Mouse (Mus musculus): ENCODE results near the gene Slc10a4.

The Slc10a4 gene

GRCm38 (mm10) chr5:73014745-73015144 is 8.1 kb downstream of the Slc10a4 start:
- no peak for DNase-seq (ENCODE audit: low read depth, low spot score)

- no peak for DNase-seq (ENCODE audit: low read depth, low spot score)
Measured at GRCm38 (mm10) chr5:73023801-73024200, 17.1 kb downstream of the Slc10a4 start.

GRCm38 (mm10) chr5:73028646-73029045 is 22.0 kb downstream of the Slc10a4 start:
- no peak for DNase-seq (ENCODE audit: low read depth, low spot score)

- no peak for DNase-seq (ENCODE audit: low read depth, low spot score)
Measured at GRCm38 (mm10) chr5:73032481-73032880, 25.8 kb downstream of the Slc10a4 start.

GRCm38 (mm10) chr5:73044055-73044454 is 37.4 kb downstream of the Slc10a4 start:
- DNase-seq (ENCODE audit: low read depth, low spot score), result no peak

GRCm38 (mm10) chr5:73047651-73048245 is 41.1 kb downstream of the Slc10a4 start:
- no peak for DNase-seq (ENCODE audit: low read depth, low spot score)

- no peak for DNase-seq (ENCODE audit: low read depth, low spot score)
Measured at GRCm38 (mm10) chr5:73053933-73054332, 47.2 kb downstream of the Slc10a4 start.

- no peak for DNase-seq (ENCODE audit: low read depth, low spot score)
Measured at GRCm38 (mm10) chr5:73056457-73056856, 49.8 kb downstream of the Slc10a4 start.

- no peak for DNase-seq (ENCODE audit: low read depth, low spot score)
Measured at GRCm38 (mm10) chr5:73056937-73057336, 50.3 kb downstream of the Slc10a4 start.

- no peak for DNase-seq (ENCODE audit: low read depth, low spot score)
Measured at GRCm38 (mm10) chr5:73061506-73062155, 54.9 kb downstream of the Slc10a4 start.
